Mouse (Mus musculus) intestine, embryonic 14.5 days (tissue): ENCODE data around the gene Tra2b. TPM values are rescaled to one million over a fixed set of nuclear protein-coding genes. Genes with fewer than 3 reads are reported as not detected.

Experiments
- polyA plus RNA-seq: library from polyadenylated mRNA; unstranded; fragments of >200 nt; fragmentation: Nextera tagmentation; extraction: Ambion mirVana; gene quantifications from 2 replicates; pipeline ENCODE4 v1.2.1, GENCODE M21; 2014

Gene Tra2b
- polyA plus RNA-seq, 1 experiment from 2014 or later = 325 TPM

Other genes starting within 250 kb of the Tra2b start
- gene Igf2bp2, start 102.7 kb downstream of the Tra2b start, polyA plus RNA-seq = 139 and 152 TPM in 2 replicates
- 13.8 and 16.6 TPM in 2 replicates for gene Etv5, start 173.7 kb upstream of the Tra2b start, polyA plus RNA-seq